Mouse (Mus musculus): Measurements from ENCODE around the gene Nkain1.

GRCm38 (mm10) chr4:130544392-130544791, 29.6 kb downstream of the Nkain1 start:
- TF ChIP-seq CTCF (IDR thresholded peaks at IDR 0.05; ENCODE audit: insufficient read depth, low read length) (no peak), POLR2A (IDR thresholded peaks at IDR 0.05; ENCODE audit: borderline replicate concordance, extremely low read depth, low read depth, low read length) (no peak)

Data from lung, adult 2 months (tissue).